Comparison of ENCODE assay signal across 9 mouse cellular contexts in genomic region chr5:113503276-113503675, GRCm38 (mm10). TPM values are rescaled to one million over a fixed set of nuclear protein-coding genes. Genes with fewer than 3 reads are reported as not detected.
A peak's percentile ranks its signal among the peaks of the same experiment; 100 is the strongest.
DNase-seq lines count a peak whose midpoint lies in the region; ATAC-seq lines count a peak whose summit lies in the region.
"Had no signal": no experiment of that assay in that cellular context is flagged by ENCODE, and none has a peak within 500 bp of the region (broad histone marks: within the 10 kb centered on the region; RNA-seq: fewer than 3 reads in every experiment).

No protein-coding gene starts in this region.

- ATAC-seq in midbrain, embryonic 16.5 days, result no peak

- DNase-seq in heart, embryonic 10.5 days (ENCODE audit: low spot score), result no peak
- no peak for DNase-seq in heart, postnatal 36 days
- peak; percentile 70 for DNase-seq in cerebellum, postnatal 14 days
- peak; percentile 31 for DNase-seq in heart, postnatal 4 days
- DNase-seq in B cell, adult 2 months, result no peak
- no peak for DNase-seq in gastrocnemius, postnatal 14 days
- DNase-seq in adrenal gland, postnatal 36 days, result no peak
- DNase-seq: thymus, adult 18-20 months had no signal

- H3K9me3 ChIP-seq in heart, embryonic 10.5 days, result no peaks in the 10 kb centered on the region
- H3K9me3 ChIP-seq in midbrain, embryonic 16.5 days (replicated peaks; ENCODE audit: control insufficient read depth, low read length, poor library complexity, severe bottlenecking), result no peaks in the 10 kb centered on the region

- peaks cover 11% of the 10 kb centered on the region; the same call in 1 of the 2 replicates for H3K27me3 ChIP-seq in heart, embryonic 10.5 days (ENCODE audit: insufficient read depth, poor library complexity, severe bottlenecking)
- no peaks in the 10 kb centered on the region for H3K27me3 ChIP-seq in midbrain, embryonic 16.5 days (ENCODE audit: control insufficient read depth, insufficient read depth, low read depth, low read length)

- H3K9ac ChIP-seq in midbrain, embryonic 16.5 days (ENCODE audit: low read depth, low read length), result peak overlapping the region; percentile 65

- intact Hi-C loops in heart, postnatal 36 days (cut with DNase I), result no loop called here
- intact Hi-C loops in gastrocnemius, postnatal 14 days (cut with DNase I; ENCODE audit: low total_unique reads), result no loop called here

- no peaks in the 10 kb centered on the region for H3K36me3 ChIP-seq in heart, embryonic 10.5 days
- H3K36me3 ChIP-seq in midbrain, embryonic 16.5 days (ENCODE audit: control insufficient read depth, insufficient read depth, low read length), result no peaks in the 10 kb centered on the region

- peak overlapping the region; percentile 79 for H3K27ac ChIP-seq in heart, embryonic 10.5 days
- H3K27ac ChIP-seq in midbrain, embryonic 16.5 days (ENCODE audit: low read length), result peak overlapping the region; percentile 60

- peak overlapping the region; percentile 27 for H3K4me3 ChIP-seq in heart, embryonic 10.5 days
- no peak overlapping the region for H3K4me3 ChIP-seq in midbrain, embryonic 16.5 days (ENCODE audit: low read depth, low read length)

- WGBS in heart, embryonic 10.5 days, result 4% methylated on average over 10 of the region's 10 CpGs
- 4% methylated on average over 10 of the region's 10 CpGs for WGBS in midbrain, embryonic 16.5 days

- H3K4me2 ChIP-seq in midbrain, embryonic 16.5 days (ENCODE audit: low read length), result peak overlapping the region; percentile 34; the same call in 1 of the 2 replicates

- H3K4me1 ChIP-seq in heart, embryonic 10.5 days, result peaks cover 45% of the 10 kb centered on the region
- H3K4me1 ChIP-seq in midbrain, embryonic 16.5 days (ENCODE audit: control insufficient read depth, insufficient read depth, low read length), result peaks cover 27% of the 10 kb centered on the region; the same call in 1 of the 2 replicates

RNA-seq across cellular contexts. Expression of gene Wscd2, which starts 13.1 kb away (rescaled TPM):
- polyA plus RNA-seq in heart, embryonic 10.5 days (2016; fragmentation: Nextera tagmentation; extraction: Ambion mirVana), result 2.5 and 4.3 TPM in 2 replicates
- under 1 TPM; 0.28 to 0.49 TPM for total RNA-seq in heart, postnatal 36 days (2021)
- total RNA-seq in heart, postnatal 4 days (2021), result 1 to 10 TPM; 1.1 to 1.3 TPM
- 14.4 and 16.1 TPM in 2 replicates for polyA plus RNA-seq in midbrain, embryonic 16.5 days (2015; fragmentation: Nextera tagmentation; extraction: Ambion mirVana)
- total RNA-seq in gastrocnemius, postnatal 14 days (2021), result under 1 TPM; 0.44 to 0.72 TPM
- total RNA-seq in adrenal gland, postnatal 36 days (2021), result 1 to 10 TPM; 2.7 to 4.6 TPM

Comparison
In these comparisons a context has a peak if more than half of its experiments do, and no peak if none do; other contexts are left out.
1. DNase-seq: peak in cerebellum, postnatal 14 days (2 of 2) and heart, postnatal 4 days (single experiment); none in heart, embryonic 10.5 days (single experiment), heart, postnatal 36 days (0 of 2), B cell, adult 2 months (0 of 2), gastrocnemius, postnatal 14 days (single experiment) and adrenal gland, postnatal 36 days (0 of 2).